Mouse (Mus musculus) heart, embryonic 12.5 days (tissue): ENCODE results near the gene AB124611. TPM values are rescaled to one million over a fixed set of nuclear protein-coding genes. Genes with fewer than 3 reads are reported as not detected.
A peak's percentile ranks its signal among the peaks of the same experiment; 100 is the strongest.

Experiments used
- ATAC-seq: fragments of 200-750 bp; cut with Nextera tagmentation; 2 replicates; pipeline ENCODE4 v1.8.0; 2017; ENCODE audit warnings: moderate TSS enrichment, moderate library complexity; ENCODE audit not compliant: insufficient number of reproducible peaks, low FRiP score
- H3K27ac ChIP-seq: fragments of 300-500 bp; sonication (generic); 2 replicates; pipeline ENCODE4 v1.5.1; 2016; ENCODE audit warnings: mild to moderate bottlenecking, moderate library complexity; ENCODE audit not compliant: poor library complexity, severe bottlenecking
- H3K27me3 ChIP-seq: fragments of 300-500 bp; sonication (generic); replicated peaks from 2 replicates; pipeline ENCODE4 v1.6.1; 2016; ENCODE audit warnings: mild to moderate bottlenecking, moderate library complexity
- H3K36me3 ChIP-seq: fragments of 300-500 bp; sonication (generic); 2 replicates; pipeline ENCODE4 v1.6.1; 2016; ENCODE audit warnings: mild to moderate bottlenecking, moderate library complexity
- H3K4me1 ChIP-seq: fragments of 300-500 bp; sonication (generic); replicated peaks from 2 replicates; pipeline ENCODE4 v1.6.1; 2016; ENCODE audit warnings: mild to moderate bottlenecking
- H3K4me2 ChIP-seq: fragments of 300-500 bp; sonication (generic); 2 replicates; pipeline ENCODE4 v1.6.1; 2016; ENCODE audit warnings: mild to moderate bottlenecking, moderate library complexity
- H3K4me3 ChIP-seq: fragments of 300-500 bp; sonication (generic); 2 replicates; pipeline ENCODE4 v1.5.1; 2016; ENCODE audit warnings: mild to moderate bottlenecking
- H3K9ac ChIP-seq: fragments of 300-500 bp; sonication (generic); 2 replicates; pipeline ENCODE4 v1.6.1; 2016; ENCODE audit warnings: mild to moderate bottlenecking, moderate library complexity
- H3K9me3 ChIP-seq: fragments of 300-500 bp; sonication (generic); replicated peaks from 2 replicates; pipeline ENCODE4 v1.6.1; 2016; ENCODE audit warnings: mild to moderate bottlenecking, moderate library complexity
- WGBS: fragments of 180-500 bp; shearing (Covaris S2); methylation state at CpG from one replicate; pipeline ENCODE4 v1.1.7; 2016; 5-methylcytosine and 5-hydroxymethylcytosine counted together
- polyA plus RNA-seq: library from polyadenylated mRNA; unstranded; fragments of >200 nt; fragmentation: Nextera tagmentation; extraction: Ambion mirVana; gene quantifications from 2 replicates; pipeline ENCODE4 v1.2.1, GENCODE M21; 2016

Gene AB124611
- polyA plus RNA-seq, 1 experiment from 2014 or later: 1.4 TPM

DNA sequence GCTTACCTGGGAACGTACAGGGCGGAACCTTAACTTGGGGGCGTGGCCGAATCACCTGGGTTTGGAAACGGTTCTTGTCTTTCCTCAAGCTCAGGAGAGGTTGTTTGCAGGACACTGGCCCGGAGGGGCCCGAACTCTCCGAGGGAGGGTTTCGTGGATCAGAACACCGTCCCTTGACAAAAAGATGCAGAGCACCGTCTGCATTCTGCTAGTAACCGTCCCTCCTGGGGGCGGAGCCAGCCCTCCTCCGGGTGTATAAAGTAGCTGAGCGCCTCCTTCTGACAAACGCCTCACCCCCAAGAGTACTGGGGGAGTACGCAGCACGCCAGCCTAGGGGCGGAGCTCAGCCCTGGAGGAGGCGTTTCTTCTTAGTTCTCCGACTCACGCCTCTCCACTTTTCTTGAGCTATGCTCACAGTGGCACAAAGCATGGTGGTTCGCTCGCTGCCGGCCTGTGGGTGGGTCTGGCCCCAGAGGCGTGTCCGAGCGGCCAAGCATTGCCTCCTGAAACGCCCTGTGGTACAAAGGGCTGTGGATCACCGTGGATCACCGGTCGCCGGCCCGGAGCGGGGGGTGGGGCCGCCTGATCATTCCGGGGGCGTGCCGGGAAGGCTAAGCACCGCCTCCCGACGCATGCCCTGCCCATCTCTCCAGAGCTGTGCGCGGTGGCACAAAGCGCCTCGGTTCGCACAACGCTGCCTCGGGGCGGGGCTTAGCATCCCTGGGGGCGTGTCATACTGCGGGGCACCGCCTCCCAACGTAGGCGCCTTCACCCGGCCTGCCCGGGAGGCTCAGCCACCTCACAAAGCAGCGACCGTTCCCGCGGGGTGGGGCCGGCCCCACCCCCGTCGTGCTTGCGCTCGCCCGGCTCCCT, 20.2 kb downstream of the AB124611 start:
- no peaks in the 10 kb centered on the region for H3K27me3 ChIP-seq
- H3K9ac ChIP-seq: peak overlapping the region; percentile 64
- peak overlapping the region; percentile 75 for H3K4me2 ChIP-seq
- H3K4me1 ChIP-seq: peaks cover 15% of the 10 kb centered on the region
- peak overlapping the region; percentile 86 for H3K4me3 ChIP-seq
- peak overlapping the region; percentile 85 for H3K27ac ChIP-seq
- H3K9me3 ChIP-seq: no peaks in the 10 kb centered on the region
- H3K36me3 ChIP-seq: peaks cover 13% of the 10 kb centered on the region
- WGBS: under 1% methylated on average over 66 of the region's 67 CpGs
- peak; percentile 96 for ATAC-seq

DNA sequence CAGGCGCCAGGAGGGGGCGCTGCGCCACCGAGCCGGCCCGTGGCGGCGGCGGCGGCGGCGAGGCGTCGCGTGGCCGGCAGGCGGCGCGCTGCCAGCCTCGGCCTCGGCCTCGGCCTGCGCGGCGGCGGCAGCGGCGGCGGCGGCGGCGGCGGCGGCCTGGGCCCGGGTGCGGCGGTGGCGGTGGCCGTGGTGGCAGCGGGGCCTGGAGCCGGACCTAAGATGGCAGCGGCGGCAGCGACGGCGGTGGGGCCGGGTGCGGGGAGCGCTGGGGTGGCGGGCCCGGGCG, 20.8 kb downstream of the AB124611 start, which contains the start of gene Carm1:
Gene Carm1 (plus strand): TSS at position 106 of the 286 bp plus-strand sequence.
- peaks cover 17% of the 10 kb centered on the region for H3K36me3 ChIP-seq
- peak within 1 kb of the TSS; percentile 95 for H3K27ac ChIP-seq
- H3K4me3 ChIP-seq: peak within 1 kb of the TSS; percentile 86
- H3K9ac ChIP-seq: peak within 1 kb of the TSS; percentile 91
- peak within 1 kb of the TSS; percentile 83 for H3K4me2 ChIP-seq
- H3K4me1 ChIP-seq: peaks cover 15% of the 10 kb centered on the region
- WGBS: 26% methylated on average over 52 of the region's 52 CpGs
- H3K27me3 ChIP-seq: no peaks in the 10 kb centered on the region
- H3K9me3 ChIP-seq: no peaks in the 10 kb centered on the region
- no peak for ATAC-seq

DNA sequence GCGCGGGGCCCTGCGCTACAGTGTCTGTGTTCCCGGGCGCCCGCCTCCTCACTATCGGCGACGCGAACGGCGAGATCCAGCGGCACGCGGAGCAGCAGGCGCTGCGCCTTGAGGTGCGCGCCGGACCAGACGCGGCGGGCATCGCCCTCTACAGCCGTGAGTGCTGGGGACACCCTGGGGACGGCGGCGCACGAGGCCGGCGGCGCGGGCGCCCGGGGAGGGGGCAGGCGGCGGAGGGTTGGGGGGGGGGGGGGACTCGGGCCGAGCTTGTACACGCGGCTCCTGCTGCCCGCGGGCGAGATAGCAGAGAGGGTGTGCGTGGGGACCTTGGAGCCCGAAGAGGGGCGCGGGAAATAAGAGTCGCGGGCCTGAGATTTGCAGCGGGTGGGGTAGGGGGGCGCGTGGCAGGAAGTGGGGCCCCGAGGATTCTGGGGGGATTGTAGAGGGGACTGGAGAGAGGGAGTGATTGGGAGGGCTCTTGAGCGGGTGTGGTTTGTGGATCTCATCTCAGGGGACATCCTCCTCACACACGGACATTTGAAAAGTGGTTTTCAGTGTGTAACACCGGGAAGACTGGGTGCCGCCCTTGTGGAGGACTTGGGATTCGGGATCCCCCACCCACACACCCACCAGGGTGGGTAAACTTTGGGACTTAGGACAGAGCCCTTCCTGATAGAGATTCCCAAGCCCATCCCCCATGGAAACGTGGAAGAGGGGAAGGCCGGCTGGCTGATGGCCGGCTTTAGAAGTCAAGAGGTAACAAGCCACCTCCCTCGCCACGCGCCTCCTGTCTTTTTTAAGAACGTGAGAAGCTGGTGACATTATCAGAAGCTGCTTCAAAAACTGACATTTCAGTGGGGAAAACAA, 21.3 kb downstream of the AB124611 start:
- ATAC-seq: peak; percentile 54
- under 1% methylated on average over 52 of the region's 66 CpGs for WGBS
- Histone ChIP-seq H3K9me3 (no peaks in the 10 kb centered on the region), H3K36me3 (peaks cover 20% of the 10 kb centered on the region), H3K27ac (peak overlapping the region; percentile 95), H3K27me3 (no peaks in the 10 kb centered on the region), H3K4me1 (peaks cover 15% of the 10 kb centered on the region), H3K9ac (peak overlapping the region; percentile 91), H3K4me3 (peak overlapping the region; percentile 86), H3K4me2 (peak overlapping the region; percentile 83)

DNA sequence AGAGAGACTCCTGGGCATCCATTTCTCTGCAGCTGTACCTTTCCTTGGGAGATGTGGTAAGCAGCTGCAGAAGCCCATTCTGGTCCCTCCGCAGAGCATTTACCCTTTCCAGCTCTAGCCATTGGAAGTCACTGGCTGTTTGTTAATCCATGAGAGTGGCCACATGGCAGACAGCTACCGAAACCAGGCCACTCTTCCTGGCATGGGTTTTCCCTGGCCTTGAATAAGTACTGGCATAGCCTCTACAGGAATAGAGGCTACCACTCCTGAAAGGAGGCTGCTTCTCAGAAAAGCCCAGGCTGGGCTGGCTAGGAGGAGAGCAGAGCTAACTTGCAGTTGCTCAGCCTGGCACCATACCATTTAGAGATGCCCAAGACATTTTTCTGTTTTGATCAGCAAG, 25.1 kb downstream of the AB124611 start:
- no peak overlapping the region for H3K27ac ChIP-seq
- ATAC-seq: no peak
- H3K9me3 ChIP-seq: no peaks in the 10 kb centered on the region
- no peaks in the 10 kb centered on the region for H3K27me3 ChIP-seq
- no peak overlapping the region for H3K9ac ChIP-seq
- WGBS: 94% methylated on average over 2 of the region's 2 CpGs
- H3K4me3 ChIP-seq: no peak overlapping the region
- H3K4me1 ChIP-seq: peaks cover 32% of the 10 kb centered on the region
- no peak overlapping the region for H3K4me2 ChIP-seq
- H3K36me3 ChIP-seq: peaks cover 36% of the 10 kb centered on the region

DNA sequence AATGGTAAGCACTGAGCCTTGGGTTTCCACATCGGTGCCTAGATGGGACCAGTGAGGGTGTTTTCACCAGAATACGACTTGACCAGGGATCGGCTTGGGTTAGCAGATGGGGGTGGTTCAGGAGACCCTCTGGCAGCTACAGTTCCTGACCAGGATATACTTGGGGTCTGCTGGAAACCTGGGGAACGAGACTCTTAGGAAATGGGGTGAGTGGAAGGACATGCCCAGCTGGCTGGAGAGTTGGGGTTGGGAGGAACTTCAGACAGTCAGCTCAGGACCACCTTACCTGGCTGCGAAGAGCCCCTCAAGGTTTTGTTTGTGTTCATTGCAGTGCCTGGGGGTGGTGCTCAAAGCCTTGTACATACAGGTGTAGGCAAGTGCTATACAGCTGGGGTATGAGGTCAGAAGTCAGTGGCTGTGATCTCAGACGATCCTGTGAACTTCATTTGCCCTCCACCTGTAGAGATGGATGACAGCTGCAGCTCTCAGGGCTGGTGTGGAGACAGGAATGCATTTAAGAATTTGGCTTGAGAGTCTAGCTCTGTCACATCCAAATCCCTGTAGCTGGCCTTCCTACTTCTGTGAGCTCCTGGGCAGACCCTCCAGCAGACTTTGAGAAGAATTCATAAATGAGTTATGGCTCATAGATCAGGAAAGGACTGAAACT, 27.8 kb downstream of the AB124611 start:
- H3K4me1 ChIP-seq: peaks cover 45% of the 10 kb centered on the region
- no peak overlapping the region for H3K9ac ChIP-seq
- WGBS: 86% methylated on average over 6 of the region's 6 CpGs
- H3K4me3 ChIP-seq: no peak overlapping the region
- H3K4me2 ChIP-seq: no peak overlapping the region
- no peaks in the 10 kb centered on the region for H3K9me3 ChIP-seq
- peaks cover 36% of the 10 kb centered on the region for H3K36me3 ChIP-seq
- no peak overlapping the region for H3K27ac ChIP-seq
- no peak for ATAC-seq
- H3K27me3 ChIP-seq: no peaks in the 10 kb centered on the region

DNA sequence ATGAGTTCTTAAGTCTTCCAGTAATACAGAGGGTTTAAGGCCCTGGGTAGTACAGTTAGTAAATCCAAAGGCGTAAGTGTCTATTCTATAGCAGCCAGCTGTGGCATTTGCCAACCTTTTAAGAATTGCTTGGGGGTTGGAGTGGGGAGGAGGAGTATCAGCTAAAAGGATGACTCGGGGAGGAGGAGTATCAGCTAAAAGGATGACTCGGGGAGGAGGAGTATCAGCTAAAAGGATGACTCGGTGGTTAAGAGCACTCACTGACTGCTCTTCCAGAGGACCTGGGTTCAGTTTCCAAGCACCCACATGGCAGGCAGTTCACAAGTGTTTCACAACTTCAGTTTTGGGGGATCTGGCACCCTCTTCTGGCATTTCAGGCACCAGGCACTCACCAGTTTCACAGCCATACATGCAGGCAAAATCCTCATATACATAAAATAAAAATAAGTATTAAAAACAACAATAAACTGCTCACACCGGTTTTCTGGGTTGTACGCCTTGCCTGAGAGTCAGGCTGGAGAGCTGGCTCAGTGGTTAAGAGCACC, 29.3 kb downstream of the AB124611 start:
- H3K9me3 ChIP-seq: no peaks in the 10 kb centered on the region
- H3K9ac ChIP-seq: no peak overlapping the region
- H3K4me1 ChIP-seq: peaks cover 51% of the 10 kb centered on the region
- H3K27ac ChIP-seq: no peak overlapping the region
- peaks cover 33% of the 10 kb centered on the region for H3K36me3 ChIP-seq
- no peak overlapping the region for H3K4me2 ChIP-seq
- H3K4me3 ChIP-seq: no peak overlapping the region
- ATAC-seq: no peak
- no peaks in the 10 kb centered on the region for H3K27me3 ChIP-seq
- WGBS: 81% methylated on average over 6 of the region's 6 CpGs

DNA sequence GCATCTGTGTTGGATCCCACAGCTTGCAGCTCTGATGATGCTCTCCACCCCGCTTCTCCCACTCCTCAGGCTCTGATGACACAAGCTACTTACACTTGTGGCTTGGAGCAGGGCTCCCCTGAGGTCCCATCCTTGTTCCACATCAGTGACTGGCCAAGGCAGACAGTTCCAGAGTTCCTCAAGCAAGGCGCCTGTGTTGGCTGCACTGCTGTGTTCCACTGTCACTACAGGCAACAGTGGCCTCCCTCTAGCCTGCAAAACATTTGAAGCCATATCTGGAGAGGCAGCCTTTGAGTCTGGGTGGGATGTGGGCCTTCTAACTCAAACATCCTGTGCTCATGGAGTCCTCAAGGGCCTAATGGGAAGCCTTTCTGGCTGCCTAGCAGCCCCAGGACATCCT, 31.0 kb downstream of the AB124611 start:
- H3K27ac ChIP-seq: peak overlapping the region; percentile 0; the same call in 1 of the 2 replicates
- no peaks in the 10 kb centered on the region for H3K27me3 ChIP-seq
- H3K9me3 ChIP-seq: no peaks in the 10 kb centered on the region
- no peak for ATAC-seq
- H3K4me3 ChIP-seq: no peak overlapping the region
- H3K4me2 ChIP-seq: no peak overlapping the region
- no peak overlapping the region for H3K9ac ChIP-seq
- 92% methylated on average over 2 of the region's 2 CpGs for WGBS
- H3K4me1 ChIP-seq: peaks cover 51% of the 10 kb centered on the region
- H3K36me3 ChIP-seq: peaks cover 31% of the 10 kb centered on the region

DNA sequence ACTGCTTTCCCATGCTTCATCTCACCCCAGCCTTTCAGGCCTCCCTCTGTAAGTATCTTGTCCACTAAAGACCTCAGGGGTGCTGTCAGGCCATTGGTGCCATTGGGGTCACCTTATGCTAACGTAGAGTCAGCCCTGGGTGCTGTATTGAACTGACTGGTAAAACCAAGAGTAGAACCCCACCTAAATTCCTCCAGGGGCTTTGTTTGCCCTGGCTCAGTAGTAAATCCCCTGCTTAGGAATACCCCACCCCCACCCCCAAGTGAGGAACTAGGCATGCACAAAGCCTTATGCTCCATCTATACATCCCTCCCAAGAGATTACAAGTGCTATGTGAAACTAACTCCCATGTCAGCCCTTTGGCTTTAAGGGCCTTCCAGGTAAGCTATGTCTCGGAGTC, 31.6 kb downstream of the AB124611 start:
- ATAC-seq: no peak
- H3K4me2 ChIP-seq: no peak overlapping the region
- no peak overlapping the region for H3K4me3 ChIP-seq
- WGBS: 92% methylated on average over 2 of the region's 2 CpGs
- no peaks in the 10 kb centered on the region for H3K9me3 ChIP-seq
- H3K9ac ChIP-seq: no peak overlapping the region
- H3K27me3 ChIP-seq: no peaks in the 10 kb centered on the region
- peaks cover 51% of the 10 kb centered on the region for H3K4me1 ChIP-seq
- H3K27ac ChIP-seq: peak overlapping the region; percentile 52
- peaks cover 25% of the 10 kb centered on the region for H3K36me3 ChIP-seq

DNA sequence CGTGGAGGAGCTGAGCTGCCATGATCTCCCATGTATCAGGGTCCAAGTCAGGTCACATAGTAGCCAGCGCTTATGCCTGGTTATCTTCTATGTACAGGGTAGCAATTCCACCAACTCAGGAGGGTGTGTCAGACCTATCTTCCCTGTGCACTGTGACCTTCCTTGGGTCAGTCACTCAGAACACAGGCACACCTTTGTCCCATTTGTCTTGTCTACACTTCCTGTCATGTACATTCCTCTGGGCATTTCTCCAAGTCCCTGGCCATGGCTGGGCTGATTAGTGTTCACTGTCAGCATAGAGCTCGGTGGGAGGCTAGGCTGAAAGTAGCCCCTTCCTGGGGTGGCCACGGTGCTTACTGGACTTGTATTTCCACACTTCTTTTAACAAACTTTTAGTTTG, 32.4 kb downstream of the AB124611 start:
- H3K4me1 ChIP-seq: peaks cover 51% of the 10 kb centered on the region
- no peak overlapping the region for H3K4me3 ChIP-seq
- peak overlapping the region; percentile 11; the same call in 1 of the 2 replicates for H3K4me2 ChIP-seq
- peaks cover 25% of the 10 kb centered on the region for H3K36me3 ChIP-seq
- H3K27ac ChIP-seq: peak overlapping the region; percentile 52
- peak; percentile 89 for ATAC-seq
- H3K27me3 ChIP-seq: no peaks in the 10 kb centered on the region
- H3K9ac ChIP-seq: no peak overlapping the region
- H3K9me3 ChIP-seq: no peaks in the 10 kb centered on the region
- 43% methylated on average over 4 of the region's 4 CpGs for WGBS

DNA sequence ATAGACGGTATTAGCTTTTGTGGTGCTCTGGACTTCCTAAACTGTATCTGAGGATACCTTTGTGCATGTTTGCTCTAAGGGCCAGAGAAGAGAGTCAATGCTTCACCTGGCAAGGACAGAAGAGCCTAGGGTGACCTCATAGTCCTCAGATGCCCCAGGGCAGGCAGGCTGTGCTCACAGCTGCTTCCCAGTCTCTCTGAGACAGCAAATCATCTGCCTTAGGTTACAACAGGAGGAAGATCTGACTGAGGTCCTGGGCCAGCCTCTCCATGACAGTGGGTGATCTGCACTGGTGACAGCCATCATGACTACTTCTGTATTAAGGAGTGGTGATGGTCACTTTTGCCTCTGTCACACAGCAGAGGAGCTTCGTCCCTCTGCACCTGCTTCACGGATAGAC, 33.2 kb downstream of the AB124611 start:
- Histone ChIP-seq H3K4me1 (peaks cover 46% of the 10 kb centered on the region), H3K27ac (peak overlapping the region; percentile 15; the same call in 1 of the 2 replicates), H3K9me3 (no peaks in the 10 kb centered on the region), H3K4me2 (no peak overlapping the region), H3K9ac (no peak overlapping the region), H3K36me3 (peaks cover 24% of the 10 kb centered on the region), H3K27me3 (no peaks in the 10 kb centered on the region), H3K4me3 (no peak overlapping the region)
- ATAC-seq: no peak
- 86% methylated on average over 3 of the region's 3 CpGs for WGBS
